Mouse (Mus musculus): Measurements from ENCODE around the gene Padi3.

- TF ChIP-seq CTCF (IDR thresholded peaks at IDR 0.05; ENCODE audit: extremely low read depth, insufficient read depth, low read length), result no peak
- no peak for TF ChIP-seq POLR2A (IDR thresholded peaks at IDR 0.05; ENCODE audit: extremely low read depth, insufficient read depth, low read length)
These were observed at the start of gene Padi3 for GRCm38 (mm10) chr4:140810458-140811260.
